Mouse (Mus musculus) neural tube, embryonic 13.5 days (tissue): Measurements from ENCODE around the gene Acss2. TPM values are rescaled to one million over a fixed set of nuclear protein-coding genes. Genes with fewer than 3 reads are reported as not detected.
A peak's percentile ranks its signal among the peaks of the same experiment; 100 is the strongest.
"Not testable (repeated sequence)": the region's sequence is repeated elsewhere in the genome, so short reads cannot be mapped to it uniquely, and the experiment has no call there.

Experiments used
- ATAC-seq: fragments of 200-750 bp; cut with Nextera tagmentation; 2 replicates; pipeline ENCODE4 v1.8.0; 2017; ENCODE audit warnings: low read depth, mild to moderate bottlenecking, moderate TSS enrichment, moderate library complexity
- H3K27ac ChIP-seq: fragments of 300-500 bp; sonication (generic); replicated peaks from 2 replicates; pipeline ENCODE4 v1.5.1; 2015; ENCODE audit warnings: moderate library complexity, mild to moderate bottlenecking, inconsistent platforms
- H3K27me3 ChIP-seq: fragments of 300-500 bp; sonication (generic); 2 replicates; pipeline ENCODE4 v1.6.1; 2015; ENCODE audit warnings: mild to moderate bottlenecking, inconsistent platforms
- H3K36me3 ChIP-seq: fragments of 300-500 bp; sonication (generic); 2 replicates; pipeline ENCODE4 v1.6.1; 2015; ENCODE audit warnings: mild to moderate bottlenecking, inconsistent platforms
- H3K4me1 ChIP-seq: fragments of 300-500 bp; sonication (generic); replicated peaks from 2 replicates; pipeline ENCODE4 v1.6.1; 2015; ENCODE audit warnings: inconsistent platforms
- H3K4me2 ChIP-seq: fragments of 300-500 bp; sonication (generic); 2 replicates; pipeline ENCODE4 v1.6.1; 2015; ENCODE audit warnings: inconsistent platforms, mild to moderate bottlenecking, moderate library complexity
- H3K4me3 ChIP-seq: fragments of 300-500 bp; sonication (generic); 2 replicates; pipeline ENCODE4 v1.5.1; 2015; ENCODE audit warnings: mild to moderate bottlenecking, inconsistent platforms
- H3K9ac ChIP-seq: fragments of 300-500 bp; sonication (generic); 2 replicates; pipeline ENCODE4 v1.6.1; 2015; ENCODE audit warnings: moderate library complexity, mild to moderate bottlenecking, inconsistent platforms
- H3K9me3 ChIP-seq: fragments of 300-500 bp; sonication (generic); 2 replicates; pipeline ENCODE4 v1.6.1; 2016; ENCODE audit warnings: inconsistent platforms
- WGBS: fragments of 180-500 bp; shearing (Covaris S2); methylation state at CpG from one replicate; pipeline ENCODE4 v1.1.7; 2015; 5-methylcytosine and 5-hydroxymethylcytosine counted together
- polyA plus RNA-seq: library from polyadenylated mRNA; unstranded; fragments of >200 nt; fragmentation: Nextera tagmentation; extraction: Ambion mirVana; gene quantifications from 2 replicates; pipeline ENCODE4 v1.2.1, GENCODE M21; 2015

The Acss2 gene
- polyA plus RNA-seq, 1 experiment from 2014 or later: 29.8 TPM

- H3K9ac ChIP-seq: peak overlapping the region; percentile 94
- no peaks in the 10 kb centered on the region for H3K9me3 ChIP-seq
- H3K27me3 ChIP-seq: no peaks in the 10 kb centered on the region
- ATAC-seq: no peak
- peak overlapping the region; percentile 73 for H3K4me3 ChIP-seq
- H3K4me1 ChIP-seq: peaks cover 40% of the 10 kb centered on the region
- peak overlapping the region; percentile 79 for H3K4me2 ChIP-seq
- no peaks in the 10 kb centered on the region for H3K36me3 ChIP-seq
- H3K27ac ChIP-seq: 0 out of 2 replicates have a peak overlapping the region, but pooled peaks have one; percentile 82
- 66% methylated on average over 5 of the region's 5 CpGs for WGBS
Observed at GRCm38 (mm10) chr2:155513543-155513942, 4.2 kb upstream of the Acss2 start.

DNA sequence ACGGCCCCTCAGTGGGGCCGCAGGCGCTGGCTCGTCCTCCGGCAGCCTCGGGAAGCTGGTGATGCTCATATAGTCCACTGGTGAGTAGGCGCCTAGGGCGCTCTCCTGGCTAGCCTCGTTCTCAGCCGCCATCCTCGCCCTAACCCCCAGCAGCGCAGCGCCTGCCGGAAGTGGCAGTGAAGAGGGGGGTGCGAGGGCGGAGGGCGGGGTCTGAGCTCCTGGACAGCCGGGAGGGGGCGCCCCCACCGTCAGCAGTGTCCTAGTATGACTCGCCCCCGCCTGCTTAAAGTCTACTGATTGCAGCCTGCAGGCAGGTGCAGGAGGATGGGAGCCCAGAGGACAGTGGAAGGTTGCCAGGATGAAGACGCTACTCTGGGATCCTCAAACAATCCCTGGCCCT is 3.1 kb upstream of the Acss2 start:
- no peaks in the 10 kb centered on the region for H3K36me3 ChIP-seq
- H3K27me3 ChIP-seq: no peaks in the 10 kb centered on the region
- peak overlapping the region; percentile 94 for H3K9ac ChIP-seq
- H3K27ac ChIP-seq: peak overlapping the region; percentile 82
- WGBS: 1% methylated on average over 23 of the region's 23 CpGs
- peak overlapping the region; percentile 73 for H3K4me3 ChIP-seq
- peaks cover 45% of the 10 kb centered on the region for H3K4me1 ChIP-seq
- no peaks in the 10 kb centered on the region for H3K9me3 ChIP-seq
- peak overlapping the region; percentile 79 for H3K4me2 ChIP-seq
- peak; percentile 26 for ATAC-seq

- no peaks in the 10 kb centered on the region for H3K27me3 ChIP-seq
- H3K36me3 ChIP-seq: no peaks in the 10 kb centered on the region
- no peak for ATAC-seq
- no peak overlapping the region for H3K9ac ChIP-seq
- 4% methylated on average over 1 of the region's 1 CpGs for WGBS
- H3K4me3 ChIP-seq: no peak overlapping the region
- H3K4me2 ChIP-seq: no peak overlapping the region
- peaks cover 45% of the 10 kb centered on the region for H3K4me1 ChIP-seq
- H3K27ac ChIP-seq: no peak overlapping the region
- H3K9me3 ChIP-seq: no peaks in the 10 kb centered on the region
Observed at GRCm38 (mm10) chr2:155515941-155516340, 1.8 kb upstream of the Acss2 start.

- Histone ChIP-seq H3K4me3 (peak overlapping the region; percentile 73), H3K9ac (peak overlapping the region; percentile 75), H3K36me3 (no peaks in the 10 kb centered on the region), H3K27ac (peak overlapping the region; percentile 86), H3K9me3 (no peaks in the 10 kb centered on the region), H3K27me3 (no peaks in the 10 kb centered on the region), H3K4me1 (peaks cover 27% of the 10 kb centered on the region), H3K4me2 (peak overlapping the region; percentile 80)
- WGBS: 28% methylated on average over 18 of the region's 18 CpGs
- ATAC-seq: no peak
Observed at GRCm38 (mm10) chr2:155518531-155519270, 953 bp downstream of the Acss2 start.

DNA sequence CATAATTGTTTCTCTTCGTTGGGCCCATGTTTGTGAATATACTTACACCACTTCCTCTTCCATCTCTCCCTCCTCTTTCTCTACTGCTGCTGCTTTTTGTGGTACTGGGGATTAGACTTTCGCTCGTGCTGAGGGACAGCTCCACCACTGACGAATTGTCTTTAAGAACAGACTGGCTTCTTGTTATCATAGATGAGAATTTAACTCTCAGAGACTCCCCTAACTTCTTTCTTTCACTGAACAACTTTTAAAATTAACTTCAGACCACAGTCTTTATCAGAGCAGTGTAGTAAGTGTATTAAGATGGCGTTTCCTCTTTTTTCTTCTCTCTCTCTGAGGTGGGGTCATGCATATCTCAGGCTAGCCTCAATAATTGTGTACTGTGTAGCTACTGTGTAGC is 6.0 kb downstream of the Acss2 start:
- WGBS: 62% methylated on average over 5 of the region's 5 CpGs
- Histone ChIP-seq H3K9me3 (no peaks in the 10 kb centered on the region), H3K27ac (no peak overlapping the region), H3K36me3 (no peaks in the 10 kb centered on the region), H3K27me3 (no peaks in the 10 kb centered on the region), H3K9ac (no peak overlapping the region), H3K4me2 (no peak overlapping the region), H3K4me1 (peaks cover 4% of the 10 kb centered on the region), H3K4me3 (no peak overlapping the region)
- no peak for ATAC-seq

DNA sequence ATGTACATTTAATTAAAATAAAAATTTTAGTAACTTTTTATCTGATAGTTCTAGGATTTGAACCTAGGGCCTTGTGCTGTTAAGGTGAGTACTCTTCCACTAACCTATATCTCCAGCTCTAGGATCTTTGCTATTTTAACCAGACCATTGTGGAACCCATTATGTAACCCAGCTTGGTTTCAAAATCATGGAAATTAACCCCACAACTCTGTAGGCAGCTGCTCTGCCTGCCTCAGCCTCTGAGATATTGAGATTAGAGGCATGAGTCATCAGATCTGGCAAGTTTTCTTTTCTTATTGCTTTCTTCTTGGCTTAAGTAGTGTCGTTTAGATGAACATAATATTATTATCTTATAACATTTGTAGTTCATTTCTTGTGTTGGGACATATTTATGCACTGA is 6.6 kb downstream of the Acss2 start:
- Histone ChIP-seq H3K4me3 (no peak overlapping the region), H3K9me3 (no peaks in the 10 kb centered on the region), H3K36me3 (no peaks in the 10 kb centered on the region), H3K4me1 (no peaks in the 10 kb centered on the region), H3K9ac (no peak overlapping the region), H3K27me3 (no peaks in the 10 kb centered on the region), H3K27ac (no peak overlapping the region), H3K4me2 (no peak overlapping the region)
- no peak for ATAC-seq
- 55% methylated on average over 1 of the region's 1 CpGs for WGBS

GRCm38 (mm10) chr2:155527367-155527766 is 9.6 kb downstream of the Acss2 start:
- Histone ChIP-seq H3K27me3 (no peaks in the 10 kb centered on the region), H3K4me2 (no peak overlapping the region), H3K4me3 (no peak overlapping the region), H3K9me3 (no peaks in the 10 kb centered on the region), H3K4me1 (no peaks in the 10 kb centered on the region), H3K27ac (no peak overlapping the region), H3K36me3 (no peaks in the 10 kb centered on the region), H3K9ac (no peak overlapping the region)
- ATAC-seq: no peak
- 81% methylated on average over 5 of the region's 5 CpGs for WGBS

DNA sequence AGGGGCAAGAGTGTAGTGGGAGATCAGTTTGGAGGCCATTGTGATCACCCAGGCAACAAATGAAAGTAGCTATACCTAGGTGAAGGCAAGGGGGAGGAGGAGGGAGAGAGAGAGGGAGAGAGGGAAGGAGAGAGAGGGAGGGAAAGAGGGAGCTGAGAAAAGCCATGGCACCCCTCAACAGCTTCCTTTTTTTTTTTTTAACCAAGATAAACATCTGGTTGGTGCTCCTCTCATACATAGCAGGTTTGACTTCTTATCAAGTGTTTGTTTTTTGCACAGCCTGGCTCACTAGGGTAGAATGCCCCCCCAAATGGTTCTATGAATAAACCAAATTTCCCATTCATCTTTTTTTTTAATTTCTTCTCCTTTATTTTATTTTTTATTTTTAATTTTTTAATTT is 18.5 kb downstream of the Acss2 start:
- ATAC-seq: no peak
- Histone ChIP-seq H3K36me3 (no peaks in the 10 kb centered on the region), H3K27ac (no peak overlapping the region), H3K9me3 (no peaks in the 10 kb centered on the region), H3K4me3 (no peak overlapping the region), H3K27me3 (no peaks in the 10 kb centered on the region), H3K4me2 (no peak overlapping the region), H3K4me1 (no peaks in the 10 kb centered on the region), H3K9ac (no peak overlapping the region)

GRCm38 (mm10) chr2:155537761-155538462 is 20.2 kb downstream of the Acss2 start:
- Histone ChIP-seq H3K4me1 (no peaks in the 10 kb centered on the region), H3K27me3 (no peaks in the 10 kb centered on the region), H3K27ac (no peak overlapping the region), H3K4me2 (no peak overlapping the region), H3K36me3 (no peaks in the 10 kb centered on the region), H3K9me3 (no peaks in the 10 kb centered on the region), H3K9ac (no peak overlapping the region), H3K4me3 (no peak overlapping the region)
- ATAC-seq: no peak
- 79% methylated on average over 5 of the region's 5 CpGs for WGBS

- not testable (repeated sequence) for H3K4me2 ChIP-seq, H3K36me3 ChIP-seq, H3K9me3 ChIP-seq, H3K4me3 ChIP-seq, H3K4me1 ChIP-seq, H3K9ac ChIP-seq, H3K27me3 ChIP-seq, ATAC-seq, H3K27ac ChIP-seq
- 83% methylated on average over 10 of the region's 19 CpGs for WGBS
Observed at GRCm38 (mm10) chr2:155538463-155539057, 20.8 kb downstream of the Acss2 start.

GRCm38 (mm10) chr2:155539696-155540095 is 21.9 kb downstream of the Acss2 start:
- H3K4me3 ChIP-seq: no peak overlapping the region
- H3K27me3 ChIP-seq: no peaks in the 10 kb centered on the region
- H3K4me2 ChIP-seq: no peak overlapping the region
- H3K4me1 ChIP-seq: no peaks in the 10 kb centered on the region
- no peak overlapping the region for H3K27ac ChIP-seq
- no peaks in the 10 kb centered on the region for H3K9me3 ChIP-seq
- H3K36me3 ChIP-seq: no peaks in the 10 kb centered on the region
- no peak for ATAC-seq
- H3K9ac ChIP-seq: no peak overlapping the region

GRCm38 (mm10) chr2:155540822-155541458 is 23.2 kb downstream of the Acss2 start:
- Histone ChIP-seq H3K9ac (no peak overlapping the region), H3K9me3 (no peaks in the 10 kb centered on the region), H3K4me1 (no peaks in the 10 kb centered on the region), H3K27me3 (no peaks in the 10 kb centered on the region), H3K4me2 (no peak overlapping the region), H3K36me3 (no peaks in the 10 kb centered on the region), H3K4me3 (no peak overlapping the region), H3K27ac (no peak overlapping the region)
- 75% methylated on average over 6 of the region's 6 CpGs for WGBS
- no peak for ATAC-seq
